Mouse (Mus musculus) T-helper 1 cell (primary cell): Measurements from ENCODE around the gene Usp13.

Source experiments
- in situ Hi-C: fragments of 300-600 bp; cut with MboI, MseI; formaldehyde crosslinking; loops from one replicate; pipeline ENCODE4 v1.15.1; 2025; ENCODE audit warnings: high pct_unique_total_duplicates

The Usp13 gene

GRCm38 (mm10) chr3:32817357-32818326 lies at the start of gene Usp13:
Gene Usp13, plus strand, starts transcription at chr3:32817546.
- in situ Hi-C loops = no loop called here

DNA sequence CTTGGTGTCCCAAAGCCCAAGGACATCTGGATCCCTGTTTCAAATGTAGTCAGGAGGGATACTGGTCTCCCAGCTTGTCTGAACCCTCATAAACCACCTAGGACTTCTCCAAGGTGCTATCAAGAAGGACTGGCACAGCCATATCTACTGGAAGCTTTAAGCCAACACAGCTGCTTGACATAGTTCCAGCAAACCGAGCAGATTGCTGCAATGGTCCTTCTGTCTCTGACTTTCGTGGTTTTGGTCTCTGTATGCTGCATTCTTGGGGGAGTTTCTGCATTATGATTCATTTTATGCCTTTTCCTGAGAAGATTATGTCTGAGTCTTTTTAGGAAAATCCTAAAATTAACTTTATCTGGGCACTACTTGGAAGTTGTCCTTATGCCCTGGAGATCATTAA lies 46.6 kb upstream of the Usp13 start:
- in situ Hi-C loops = no loop called here

DNA sequence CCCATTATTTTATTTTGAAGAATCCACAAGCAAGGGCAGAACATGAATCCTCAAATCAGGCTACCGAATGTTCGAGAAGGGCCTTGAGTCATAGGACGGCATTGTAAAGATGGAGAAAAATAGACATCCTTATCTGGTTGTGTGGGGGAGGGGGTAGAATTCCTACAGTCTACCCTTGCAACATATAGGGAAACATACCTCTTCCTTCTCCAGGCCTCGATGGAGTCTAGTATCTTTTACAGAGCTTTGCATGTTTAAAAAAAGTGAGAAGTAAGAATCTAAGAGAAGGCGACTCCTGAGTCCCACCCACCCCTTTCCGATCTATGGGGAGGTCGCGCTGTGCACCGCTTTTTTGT lies 367 bp upstream of the Usp13 start:
- in situ Hi-C loops = no loop called here

- in situ Hi-C loops = no loop called here
These were observed 1.1 kb downstream of the Usp13 start for GRCm38 (mm10) chr3:32818327-32818900.

DNA sequence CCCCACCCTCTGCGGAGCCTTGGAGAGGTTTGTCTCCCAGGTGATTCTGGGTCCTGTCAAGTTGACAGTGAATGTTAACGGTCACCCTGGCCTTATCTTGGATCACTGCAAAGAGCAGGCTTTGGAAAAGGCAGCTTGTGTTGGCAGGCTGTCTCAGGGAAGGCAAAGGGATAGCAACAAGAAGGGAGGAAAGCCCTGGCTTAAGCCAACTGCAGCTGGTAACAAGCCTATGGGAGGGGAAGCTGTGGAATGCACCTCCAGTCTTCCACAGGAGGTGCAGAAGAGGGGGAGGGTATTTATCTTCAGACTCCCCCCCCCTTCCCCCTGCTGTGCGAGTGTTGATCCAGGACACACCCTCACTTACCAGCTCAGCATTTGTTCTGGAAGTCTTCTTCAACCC lies 5.3 kb downstream of the Usp13 start:
- in situ Hi-C loops = no loop called here

- in situ Hi-C loops = no loop called here
These were observed 7.6 kb downstream of the Usp13 start for GRCm38 (mm10) chr3:32824923-32825322.

- in situ Hi-C loops = no loop called here
These were observed 8.7 kb downstream of the Usp13 start for GRCm38 (mm10) chr3:32825964-32826479.

DNA sequence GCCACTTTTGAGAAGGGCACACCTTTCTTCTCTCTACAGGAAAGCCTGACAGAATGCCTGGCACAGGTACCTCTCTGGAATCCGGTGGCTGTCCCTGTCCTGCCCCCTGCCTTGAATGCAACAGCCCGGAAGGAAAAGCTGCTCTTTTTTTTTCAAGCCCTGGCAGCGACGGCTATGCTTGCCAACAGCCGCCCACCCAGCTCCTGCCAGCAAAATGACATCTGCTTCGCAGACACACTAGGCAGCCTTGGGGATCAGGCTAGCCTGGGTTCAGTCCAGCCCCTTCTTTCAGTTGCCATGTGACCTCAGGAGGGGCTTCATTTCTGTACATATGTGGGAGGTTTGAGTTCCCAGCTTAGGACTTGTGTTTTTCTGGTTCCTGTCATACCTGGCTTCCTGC lies 9.4 kb downstream of the Usp13 start:
- in situ Hi-C loops = no loop called here

GRCm38 (mm10) chr3:32833871-32834270 lies 16.5 kb downstream of the Usp13 start:
- in situ Hi-C loops = no loop called here

- in situ Hi-C loops = no loop called here
These were observed 20.5 kb downstream of the Usp13 start for GRCm38 (mm10) chr3:32837847-32838246.

- in situ Hi-C loops = no loop called here
These were observed 39.2 kb downstream of the Usp13 start for GRCm38 (mm10) chr3:32856362-32857107.

DNA sequence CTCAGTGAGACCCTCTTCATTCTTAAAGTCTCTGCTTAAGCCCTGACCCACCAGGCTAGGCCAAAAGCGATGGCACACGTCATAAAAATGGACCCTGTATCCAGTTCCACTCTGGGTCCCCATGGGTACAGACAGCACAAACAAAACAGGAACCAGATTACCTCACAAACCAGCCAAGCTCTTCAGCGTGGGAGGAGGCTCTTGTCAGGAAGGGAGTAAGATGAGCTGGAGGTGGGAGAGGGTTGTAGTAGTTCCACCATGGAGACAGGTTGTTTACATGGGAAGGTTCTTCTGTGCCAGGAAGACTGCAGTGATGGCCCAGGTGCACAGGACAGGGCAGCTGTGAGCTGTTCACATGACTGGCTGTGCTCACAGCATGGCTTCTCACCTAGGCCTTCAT lies 53.7 kb downstream of the Usp13 start:
- in situ Hi-C loops = no loop called here

GRCm38 (mm10) chr3:32886386-32886785 lies 69.0 kb downstream of the Usp13 start:
- in situ Hi-C loops = loop anchor here (5.0 kb wide), 1 partner anchor 571 kb away; no protein-coding TSS in a partner anchor

DNA sequence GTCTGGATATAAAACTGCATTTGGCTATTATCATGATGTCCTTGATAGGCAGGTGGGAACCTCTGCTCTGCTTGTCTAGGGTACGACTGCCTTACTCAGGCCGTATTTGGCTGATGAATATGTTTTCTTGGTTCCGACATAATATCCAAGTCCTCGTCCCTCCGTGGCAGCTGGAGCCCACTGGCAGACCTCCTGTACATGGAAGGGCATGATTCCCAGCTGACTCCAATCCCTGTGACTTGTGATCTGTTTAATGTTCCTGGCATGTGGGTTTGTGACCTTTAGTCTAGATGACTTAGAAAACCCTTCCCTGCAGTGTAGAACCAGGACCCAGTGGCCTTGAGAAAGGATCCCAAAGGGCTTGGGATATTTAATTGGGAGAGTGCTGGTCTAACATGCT lies 71.5 kb downstream of the Usp13 start:
- in situ Hi-C loops = loop anchor here (5.0 kb wide), 1 partner anchor 568 kb away; no protein-coding TSS in a partner anchor

DNA sequence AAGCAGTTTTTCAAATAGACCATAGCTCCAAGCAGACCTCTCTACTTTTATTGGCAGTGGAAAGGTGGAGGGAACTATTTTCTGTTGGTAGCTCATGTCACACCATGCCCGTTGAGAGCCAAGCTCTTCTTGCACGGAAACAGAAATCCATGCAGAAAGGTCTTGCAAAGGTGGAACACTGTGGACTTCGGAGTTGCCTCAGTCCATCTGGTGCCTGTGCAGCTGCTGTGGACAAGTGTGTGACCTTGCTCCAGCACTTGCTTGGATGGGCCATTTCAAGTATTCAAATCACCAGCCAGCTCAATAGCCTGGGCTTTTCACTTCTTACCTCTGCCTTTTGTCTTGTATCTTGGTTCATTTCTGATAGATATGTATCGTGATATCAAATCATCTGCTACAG lies 72.8 kb downstream of the Usp13 start:
- in situ Hi-C loops = no loop called here

GRCm38 (mm10) chr3:32903462-32903861 lies 86.1 kb downstream of the Usp13 start:
- in situ Hi-C loops = no loop called here

DNA sequence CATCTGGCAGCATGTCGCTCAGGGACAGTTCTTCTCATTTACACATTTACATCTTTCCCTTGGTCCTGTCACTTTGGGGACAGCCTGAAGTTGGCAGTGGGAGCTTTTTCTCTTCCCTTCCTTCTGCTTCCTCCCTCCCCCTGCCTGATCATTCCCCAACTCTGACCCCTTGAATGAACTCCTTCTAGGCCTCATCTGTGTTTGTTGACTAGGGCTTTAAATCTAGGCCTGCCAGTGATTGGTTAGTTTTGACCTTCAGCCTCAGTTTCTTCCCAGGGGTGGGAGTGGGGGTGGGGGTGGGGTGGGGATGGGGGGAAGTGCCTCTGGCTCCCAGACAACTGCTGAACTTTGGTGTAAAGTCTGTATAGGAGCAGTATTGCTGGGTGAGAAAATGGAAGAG lies 87.3 kb downstream of the Usp13 start:
- in situ Hi-C loops = no loop called here

- in situ Hi-C loops = no loop called here
These were observed 88.8 kb downstream of the Usp13 start for GRCm38 (mm10) chr3:32905850-32906779.

GRCm38 (mm10) chr3:32908400-32908799 lies 91.1 kb downstream of the Usp13 start:
- in situ Hi-C loops = no loop called here

GRCm38 (mm10) chr3:32910071-32910551 lies 92.8 kb downstream of the Usp13 start:
- in situ Hi-C loops = no loop called here

GRCm38 (mm10) chr3:32924168-32924567 lies 106.8 kb downstream of the Usp13 start:
- in situ Hi-C loops = no loop called here
